34 mouse cellular contexts compared by ENCODE assay signal in the genomic region with DNA sequence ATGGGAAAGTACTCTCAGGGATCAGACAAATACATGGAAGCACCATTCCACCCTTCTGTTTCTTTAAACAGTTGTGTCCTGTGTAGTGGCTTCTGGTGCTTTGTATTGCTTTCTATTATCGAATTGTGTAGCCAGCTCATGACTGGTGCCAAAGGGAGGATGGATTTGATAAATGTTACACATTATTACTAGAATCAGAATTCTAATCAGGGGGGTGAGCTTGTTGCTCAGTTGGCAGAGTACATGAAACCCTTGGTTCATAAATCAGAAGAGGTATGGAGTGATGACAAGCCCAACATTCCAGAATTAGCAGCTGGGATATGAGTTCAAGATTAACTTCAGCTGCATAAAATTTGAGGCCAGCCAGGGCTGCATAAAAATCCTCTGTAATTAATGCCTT. TPM values are rescaled to one million over a fixed set of nuclear protein-coding genes. Genes with fewer than 3 reads are reported as not detected.
"Had no signal": no experiment of that assay in that cellular context is flagged by ENCODE, and none has a peak within 500 bp of the region (broad histone marks: within the 10 kb centered on the region; RNA-seq: fewer than 3 reads in every experiment).

No protein-coding gene starts in this region.

- ATAC-seq: liver, embryonic 12.5 days; liver, postnatal 0 days; lung, postnatal 0 days; midbrain, embryonic 13.5 days; midbrain, embryonic 15.5 days; midbrain, embryonic 16.5 days had no signal

- H3K4me2 ChIP-seq: limb, embryonic 12.5 days; limb, embryonic 13.5 days; limb, embryonic 15.5 days; liver, embryonic 11.5 days; liver, embryonic 12.5 days; liver, embryonic 13.5 days; liver, embryonic 15.5 days; lung, embryonic 14.5 days; lung, embryonic 15.5 days; midbrain, embryonic 11.5 days; midbrain, embryonic 12.5 days; midbrain, embryonic 13.5 days; midbrain, embryonic 15.5 days; neural tube, embryonic 12.5 days had no signal

- DNase-seq: left cerebral cortex, postnatal 4 days; liver; liver, embryonic 13.5 days; liver, postnatal 0 days; lung, adult 18-20 months; lung, adult 2 months; lung, embryonic 14.5 days; lung, postnatal 10 days; lung, postnatal 14 days; lung, postnatal 36 days; lung, postnatal 4 days; midbrain, embryonic 14.5 days had no signal

- H3K27me3 ChIP-seq: limb, embryonic 13.5 days; limb, embryonic 15.5 days; liver, embryonic 12.5 days; liver, embryonic 13.5 days; liver, embryonic 15.5 days; lung, embryonic 15.5 days; megakaryocyte, embryonic 14.5 days; midbrain, embryonic 12.5 days; midbrain, embryonic 13.5 days; midbrain, embryonic 15.5 days; neural tube, embryonic 12.5 days had no signal

- H3K4me1 ChIP-seq: limb, embryonic 10.5 days; limb, embryonic 12.5 days; limb, embryonic 13.5 days; limb, embryonic 15.5 days; liver, embryonic 12.5 days; liver, embryonic 13.5 days; liver, embryonic 15.5 days; lung, embryonic 15.5 days; megakaryocyte, embryonic 14.5 days; midbrain, embryonic 10.5 days; midbrain, embryonic 12.5 days; midbrain, embryonic 13.5 days; midbrain, embryonic 15.5 days; neural tube, embryonic 12.5 days had no signal

- H3K9me3 ChIP-seq: limb, embryonic 10.5 days; limb, embryonic 12.5 days; limb, embryonic 13.5 days; limb, embryonic 15.5 days; liver, embryonic 12.5 days; liver, embryonic 13.5 days; liver, embryonic 15.5 days; lung, embryonic 15.5 days; megakaryocyte, embryonic 14.5 days; midbrain, embryonic 10.5 days; midbrain, embryonic 12.5 days; midbrain, embryonic 13.5 days; midbrain, embryonic 15.5 days; neural tube, embryonic 12.5 days had no signal

- H3K27ac ChIP-seq: limb, embryonic 10.5 days; limb, embryonic 12.5 days; limb, embryonic 13.5 days; limb, embryonic 15.5 days; liver, embryonic 12.5 days; liver, embryonic 13.5 days; liver, embryonic 14.5 days; liver, embryonic 15.5 days; lung, embryonic 15.5 days; macrophage; midbrain, embryonic 10.5 days; midbrain, embryonic 12.5 days; midbrain, embryonic 13.5 days; midbrain, embryonic 15.5 days; neural tube, embryonic 12.5 days had no signal

- H3K9ac ChIP-seq: limb, embryonic 12.5 days; limb, embryonic 13.5 days; limb, embryonic 15.5 days; liver, embryonic 12.5 days; liver, embryonic 13.5 days; liver, embryonic 14.5 days; liver, embryonic 15.5 days; liver, postnatal 0 days; lung, embryonic 14.5 days; lung, embryonic 15.5 days; midbrain, embryonic 12.5 days; midbrain, embryonic 13.5 days; midbrain, embryonic 15.5 days; neural tube, embryonic 12.5 days had no signal

- H3K4me3 ChIP-seq: limb, embryonic 10.5 days; limb, embryonic 12.5 days; limb, embryonic 13.5 days; limb, embryonic 15.5 days; liver, embryonic 12.5 days; liver, embryonic 13.5 days; liver, embryonic 15.5 days; lung, embryonic 15.5 days; megakaryocyte, embryonic 14.5 days; midbrain, embryonic 10.5 days; midbrain, embryonic 12.5 days; midbrain, embryonic 13.5 days; midbrain, embryonic 15.5 days; neural tube, embryonic 12.5 days had no signal

- H3K36me3 ChIP-seq: limb, embryonic 10.5 days; limb, embryonic 12.5 days; limb, embryonic 13.5 days; limb, embryonic 15.5 days; liver, embryonic 12.5 days; liver, embryonic 13.5 days; liver, embryonic 15.5 days; lung, embryonic 15.5 days; midbrain, embryonic 10.5 days; midbrain, embryonic 12.5 days; midbrain, embryonic 13.5 days; midbrain, embryonic 15.5 days; neural tube, embryonic 12.5 days had no signal

RNA-seq across cellular contexts. Expression of gene Lama2, which starts 44.8 kb away (rescaled TPM):
- total RNA-seq: megakaryocyte progenitor cell, adult 5-6 weeks; megakaryocyte-erythroid progenitor cell, adult 5-6 weeks; monocyte, adult 5-6 weeks had no signal
- polyA plus RNA-seq: macrophage had no signal
